Mouse (Mus musculus) forebrain, embryonic 16.5 days (tissue): ENCODE results near the gene Mmp27. TPM values are rescaled to one million over a fixed set of nuclear protein-coding genes. Genes with fewer than 3 reads are reported as not detected.

ENCODE experiments used
- ATAC-seq: fragments of 200-750 bp; cut with Nextera tagmentation; 2 replicates; pipeline ENCODE4 v1.8.0; 2017; ENCODE audit warnings: mild to moderate bottlenecking, moderate library complexity
- H3K27ac ChIP-seq: fragments of 300-500 bp; sonication (generic); 2 replicates; pipeline ENCODE4 v1.5.1; 2014; ENCODE audit warnings: low read length, control low read depth
- H3K27me3 ChIP-seq: fragments of 300-500 bp; sonication (generic); replicated peaks from 2 replicates; pipeline ENCODE4 v1.6.1; 2014; ENCODE audit warnings: low read length; ENCODE audit not compliant: control insufficient read depth, insufficient read depth
- H3K36me3 ChIP-seq: fragments of 300-500 bp; sonication (generic); 2 replicates; pipeline ENCODE4 v1.6.1; 2014; ENCODE audit not compliant: control insufficient read depth, insufficient read depth
- H3K4me1 ChIP-seq: fragments of 300-500 bp; sonication (generic); replicated peaks from 2 replicates; pipeline ENCODE4 v1.6.1; 2014; ENCODE audit warnings: low read length; ENCODE audit not compliant: control insufficient read depth, insufficient read depth
- H3K4me2 ChIP-seq: fragments of 300-500 bp; sonication (generic); 2 replicates; pipeline ENCODE4 v1.6.1; 2014; ENCODE audit warnings: mild to moderate bottlenecking, low read length, control low read depth
- H3K4me3 ChIP-seq: fragments of 300-500 bp; sonication (generic); replicated peaks from 2 replicates; pipeline ENCODE4 v1.5.1; 2014; ENCODE audit warnings: mild to moderate bottlenecking, low read length, control low read depth
- H3K9ac ChIP-seq: fragments of 300-500 bp; sonication (generic); replicated peaks from 2 replicates; pipeline ENCODE4 v1.6.1; 2014; ENCODE audit warnings: low read depth, low read length, control low read depth
- H3K9me3 ChIP-seq: fragments of 300-500 bp; sonication (generic); 2 replicates; pipeline ENCODE4 v1.6.1; 2016; ENCODE audit warnings: low read length; ENCODE audit not compliant: control insufficient read depth
- WGBS: fragments of 180-500 bp; shearing (Covaris S2); extraction: QIAGEN DNeasy Blood & Tissue Kit; methylation state at CpG from one replicate; pipeline ENCODE4 v1.1.7; 2014; 5-methylcytosine and 5-hydroxymethylcytosine counted together
- polyA plus RNA-seq: library from polyadenylated mRNA; unstranded; fragments of >200 nt; fragmentation: Nextera tagmentation; extraction: Ambion mirVana; gene quantifications from 2 replicates; pipeline ENCODE4 v1.2.1, GENCODE M21; 2015

Mmp27 gene
- polyA plus RNA-seq: not detected in 2 replicates

GRCm38 (mm10) chr9:7571162-7571561 is at the start of gene Mmp27:
Gene Mmp27, plus strand, starts transcription at chr9:7571396.
- no peak for ATAC-seq
- Histone ChIP-seq H3K27me3 (no peaks in the 10 kb centered on the region), H3K36me3 (no peaks in the 10 kb centered on the region), H3K4me3 (no peak within 1 kb of the TSS), H3K27ac (no peak within 1 kb of the TSS), H3K4me2 (no peak within 1 kb of the TSS), H3K9ac (no peak within 1 kb of the TSS), H3K9me3 (no peaks in the 10 kb centered on the region), H3K4me1 (no peaks in the 10 kb centered on the region)
- 79% methylated on average over 4 of the region's 4 CpGs for WGBS

- H3K4me2 ChIP-seq: no peak overlapping the region
- no peak overlapping the region for H3K27ac ChIP-seq
- no peaks in the 10 kb centered on the region for H3K4me1 ChIP-seq
- no peaks in the 10 kb centered on the region for H3K27me3 ChIP-seq
- no peak overlapping the region for H3K9ac ChIP-seq
- no peak overlapping the region for H3K4me3 ChIP-seq
- ATAC-seq: no peak
- H3K9me3 ChIP-seq: no peaks in the 10 kb centered on the region
- WGBS: 57% methylated on average over 4 of the region's 4 CpGs
- H3K36me3 ChIP-seq: no peaks in the 10 kb centered on the region
Measured at GRCm38 (mm10) chr9:7526255-7526940, 44.8 kb upstream of the Mmp27 start.

- no peaks in the 10 kb centered on the region for H3K9me3 ChIP-seq
- no peaks in the 10 kb centered on the region for H3K36me3 ChIP-seq
- H3K27me3 ChIP-seq: no peaks in the 10 kb centered on the region
- H3K9ac ChIP-seq: no peak overlapping the region
- H3K4me3 ChIP-seq: no peak overlapping the region
- no peaks in the 10 kb centered on the region for H3K4me1 ChIP-seq
- H3K4me2 ChIP-seq: no peak overlapping the region
- ATAC-seq: no peak
- H3K27ac ChIP-seq: no peak overlapping the region
Measured at GRCm38 (mm10) chr9:7542763-7543162, 28.4 kb upstream of the Mmp27 start.

GRCm38 (mm10) chr9:7544923-7545457 is 26.2 kb upstream of the Mmp27 start:
- Histone ChIP-seq H3K4me2 (no peak overlapping the region), H3K27ac (no peak overlapping the region), H3K27me3 (no peaks in the 10 kb centered on the region), H3K4me3 (no peak overlapping the region), H3K9ac (no peak overlapping the region), H3K9me3 (no peaks in the 10 kb centered on the region), H3K4me1 (no peaks in the 10 kb centered on the region), H3K36me3 (no peaks in the 10 kb centered on the region)
- no peak for ATAC-seq
- WGBS: 92% methylated on average over 1 of the region's 1 CpGs

- no peak overlapping the region for H3K27ac ChIP-seq
- H3K36me3 ChIP-seq: no peaks in the 10 kb centered on the region
- no peaks in the 10 kb centered on the region for H3K27me3 ChIP-seq
- H3K9me3 ChIP-seq: no peaks in the 10 kb centered on the region
- no peak for ATAC-seq
- H3K4me1 ChIP-seq: no peaks in the 10 kb centered on the region
- no peak overlapping the region for H3K4me3 ChIP-seq
- WGBS: 63% methylated on average over 1 of the region's 1 CpGs
- H3K9ac ChIP-seq: no peak overlapping the region
- H3K4me2 ChIP-seq: no peak overlapping the region
Measured at GRCm38 (mm10) chr9:7545471-7545870, 25.7 kb upstream of the Mmp27 start.

- H3K27me3 ChIP-seq: no peaks in the 10 kb centered on the region
- no peak for ATAC-seq
- H3K36me3 ChIP-seq: no peaks in the 10 kb centered on the region
- no peak overlapping the region for H3K27ac ChIP-seq
- no peaks in the 10 kb centered on the region for H3K9me3 ChIP-seq
- no peak overlapping the region for H3K4me2 ChIP-seq
- H3K4me3 ChIP-seq: no peak overlapping the region
- WGBS: 90% methylated on average over 7 of the region's 7 CpGs
- H3K4me1 ChIP-seq: no peaks in the 10 kb centered on the region
- no peak overlapping the region for H3K9ac ChIP-seq
Measured at GRCm38 (mm10) chr9:7545920-7546319, 25.3 kb upstream of the Mmp27 start.

GRCm38 (mm10) chr9:7551943-7552342 is 19.3 kb upstream of the Mmp27 start:
- H3K4me1 ChIP-seq: no peaks in the 10 kb centered on the region
- H3K9ac ChIP-seq: no peak overlapping the region
- H3K27me3 ChIP-seq: no peaks in the 10 kb centered on the region
- no peak overlapping the region for H3K27ac ChIP-seq
- no peaks in the 10 kb centered on the region for H3K9me3 ChIP-seq
- no peak overlapping the region for H3K4me3 ChIP-seq
- no peaks in the 10 kb centered on the region for H3K36me3 ChIP-seq
- no peak for ATAC-seq
- H3K4me2 ChIP-seq: no peak overlapping the region

- Histone ChIP-seq H3K4me2 (no peak overlapping the region), H3K36me3 (no peaks in the 10 kb centered on the region), H3K9me3 (no peaks in the 10 kb centered on the region), H3K27me3 (no peaks in the 10 kb centered on the region), H3K27ac (no peak overlapping the region), H3K9ac (no peak overlapping the region), H3K4me3 (no peak overlapping the region), H3K4me1 (no peaks in the 10 kb centered on the region)
- 95% methylated on average over 3 of the region's 3 CpGs for WGBS
- ATAC-seq: no peak
Measured at GRCm38 (mm10) chr9:7553536-7553935, 17.7 kb upstream of the Mmp27 start.

GRCm38 (mm10) chr9:7554382-7554781 is 16.8 kb upstream of the Mmp27 start:
- Histone ChIP-seq H3K9ac (no peak overlapping the region), H3K27ac (no peak overlapping the region), H3K36me3 (no peaks in the 10 kb centered on the region), H3K4me1 (no peaks in the 10 kb centered on the region), H3K27me3 (no peaks in the 10 kb centered on the region), H3K4me3 (no peak overlapping the region), H3K9me3 (no peaks in the 10 kb centered on the region), H3K4me2 (no peak overlapping the region)
- no peak for ATAC-seq
- 48% methylated on average over 3 of the region's 3 CpGs for WGBS
